Mouse (Mus musculus): ENCODE measurements around the gene Mcu.

GRCm38 (mm10) chr10:59547426-59547825 lies 69.1 kb downstream of the Mcu start:
- TF ChIP-seq CTCF (IDR thresholded peaks at IDR 0.05; ENCODE audit: low read depth) (no peak), EP300 (optimal IDR thresholded peaks at IDR 0.05) (no peak)

All from stomach, postnatal 0 days (tissue).